Mouse (Mus musculus): ENCODE measurements around the gene Ranbp9.

DNA sequence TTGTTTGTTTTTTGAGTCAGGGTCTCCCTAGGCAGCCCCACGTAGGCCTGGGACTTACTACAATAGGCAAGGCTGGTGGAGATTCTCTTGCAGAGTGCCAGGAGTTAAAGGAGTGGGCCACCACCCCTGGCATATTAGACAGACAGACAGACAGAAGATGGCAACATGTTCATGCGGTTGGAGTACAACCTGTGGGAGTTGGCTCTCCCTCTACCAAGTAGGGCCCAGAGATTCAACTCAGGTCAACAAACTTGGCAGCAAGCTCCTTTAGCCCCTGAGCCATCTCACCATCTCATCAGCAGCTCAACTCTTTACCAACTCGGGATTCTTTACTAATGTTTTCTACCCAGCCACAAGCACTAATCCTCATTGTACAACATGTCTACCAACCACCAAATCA is 30.4 kb downstream of the Ranbp9 start:
- TF ChIP-seq EP300 (IDR thresholded peaks at IDR 0.05; ENCODE audit: low read depth): no peak
- TF ChIP-seq CTCF (IDR thresholded peaks at IDR 0.05; ENCODE audit: low read depth): no peak
